Mouse (Mus musculus): ENCODE data around the gene Pdx1.

DNA sequence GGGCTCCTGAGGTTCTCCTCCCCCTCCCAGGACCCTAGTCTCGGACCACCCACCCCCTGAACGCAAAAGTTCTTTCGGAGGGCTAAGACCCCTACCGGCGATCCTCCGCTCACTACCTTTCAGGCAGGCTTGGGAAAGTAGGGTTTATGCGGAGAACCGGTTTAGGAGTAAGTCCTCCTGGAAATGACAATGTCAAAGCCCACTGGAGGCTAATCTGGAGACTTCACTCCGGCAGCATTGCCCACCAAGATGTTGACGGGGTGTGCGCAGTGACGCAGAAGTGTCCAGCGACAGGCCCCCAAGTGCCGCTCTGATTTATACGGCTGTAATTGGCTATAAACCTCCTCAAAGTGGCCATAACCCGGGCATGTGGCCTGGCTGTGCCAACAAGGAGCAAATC, 35.4 kb downstream of the Pdx1 start:
- TF ChIP-seq CTCF (IDR thresholded peaks at IDR 0.05 in 2 of 3, conservative IDR thresholded peaks at IDR 0.05 in 1 of 3; ENCODE audit: control insufficient read depth in 1 of 3, insufficient read depth in 1 of 3, low read depth in 2 of 3, low read length in 3 of 3, poor library complexity in 1 of 3, severe bottlenecking in 1 of 3) = no peak
- no peak for TF ChIP-seq POLR2A (IDR thresholded peaks at IDR 0.05; ENCODE audit: control insufficient read depth in 1 of 2, insufficient read depth in 1 of 2, low read depth in 1 of 2, low read length in 2 of 2, poor library complexity in 1 of 2)
- no peak for TF ChIP-seq ZKSCAN1 (IDR thresholded peaks at IDR 0.05; ENCODE audit: low read depth, low read length)
- TF ChIP-seq EP300 (IDR thresholded peaks at IDR 0.05; ENCODE audit: low read depth in 1 of 2, low read length in 2 of 2) = no peak
- no peak for TF ChIP-seq ZC3H11A (IDR thresholded peaks at IDR 0.05; ENCODE audit: low read depth, low read length)
- TF ChIP-seq MAFK (IDR thresholded peaks at IDR 0.05; ENCODE audit: borderline replicate concordance, low read depth, low read length) = no peak
- TF ChIP-seq GATA1 (IDR thresholded peaks at IDR 0.05; ENCODE audit: low read depth, low read length) = no peak
- no peak for TF ChIP-seq ZNF384 (IDR thresholded peaks at IDR 0.05; ENCODE audit: low read depth, low read length)
- no peak for TF ChIP-seq POLR2AphosphoS5 (IDR thresholded peaks at IDR 0.05; ENCODE audit: borderline replicate concordance, low read depth, low read length)
- no peak for TF ChIP-seq NRF1 (IDR thresholded peaks at IDR 0.05; ENCODE audit: insufficient read depth, low read depth, low read length, poor library complexity, severe bottlenecking)
- no peak for TF ChIP-seq CHD2 (IDR thresholded peaks at IDR 0.05; ENCODE audit: low read length)

Measured in MEL (cell line).